Mouse (Mus musculus) embryo, embryonic 10.5 days (tissue): ENCODE data around the gene Ubfd1.

Experiments
- DNase-seq: peaks from one replicate; pipeline ENCODE4 v3.0.0-alpha.2; 2015; ENCODE audit warnings: low spot score

The Ubfd1 gene

GRCm38 (mm10) chr7:122066945-122067516 lies at the start of gene Ubfd1, which contains the start of gene Ears2:
TSS of gene Ubfd1 (plus strand) at chr7:122067175.
TSS of gene Ears2 (minus strand) at chr7:122067263.
- peak; percentile 98 for DNase-seq

DNA sequence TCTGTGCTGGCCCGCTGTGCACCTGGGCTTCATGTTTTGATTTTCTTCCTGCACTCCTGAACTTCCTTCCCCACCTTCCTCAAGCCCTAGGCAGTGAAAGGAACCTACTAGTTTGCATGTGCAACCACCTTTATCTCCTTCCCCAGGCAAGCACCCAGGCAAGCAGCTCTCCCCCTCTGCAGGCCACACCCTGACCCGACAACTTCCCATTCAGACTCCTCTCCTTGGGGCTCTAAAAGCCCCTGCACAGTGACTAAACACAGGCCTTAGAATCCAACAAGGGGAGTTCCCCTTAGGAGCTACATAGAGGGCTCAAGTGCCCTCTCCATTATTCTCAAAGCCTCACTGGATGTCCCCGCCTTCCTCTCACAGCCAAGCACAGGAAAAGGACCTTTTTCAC lies 48.7 kb upstream of the Ubfd1 start:
- DNase-seq = no peak

DNA sequence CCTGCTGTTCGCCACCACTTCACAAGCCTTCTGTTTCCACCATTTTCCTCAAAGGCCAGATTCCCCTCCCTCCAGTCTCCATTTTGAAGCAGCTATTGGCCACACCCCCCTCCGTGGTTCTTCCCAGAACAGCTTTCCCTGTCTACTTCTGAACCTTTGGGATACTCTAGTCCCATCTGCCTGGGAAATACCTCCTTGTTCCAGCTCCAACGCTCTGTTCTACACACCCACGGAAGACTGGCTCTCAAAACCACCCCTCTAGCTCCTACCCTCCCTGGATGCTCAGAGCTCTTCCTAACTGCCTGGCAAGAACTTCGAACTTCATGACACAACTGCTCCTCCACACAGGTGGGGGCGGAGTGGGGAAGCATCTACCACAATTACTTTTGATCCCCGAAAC lies 48.0 kb upstream of the Ubfd1 start:
- DNase-seq = no peak

DNA sequence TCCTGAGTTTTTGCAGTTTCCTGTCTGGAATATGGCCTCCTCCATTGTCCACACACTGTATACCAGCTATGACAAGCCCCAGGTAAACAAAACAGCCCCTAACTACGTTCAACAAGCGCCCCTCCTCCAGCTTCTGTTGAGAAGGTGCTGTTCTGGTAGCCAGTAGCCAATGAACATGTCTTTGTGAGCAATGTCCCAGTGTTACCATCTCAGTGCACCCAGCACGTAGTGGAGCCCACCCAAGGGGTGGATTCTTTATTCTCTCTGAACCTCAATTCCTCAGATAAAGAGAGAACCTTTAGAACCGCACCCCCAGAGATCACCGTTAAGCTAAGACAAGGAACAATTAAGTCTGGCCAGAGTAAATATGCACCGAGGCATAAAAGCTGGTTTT lies 46.7 kb upstream of the Ubfd1 start:
- DNase-seq = no peak

GRCm38 (mm10) chr7:122020667-122021354 lies 46.2 kb upstream of the Ubfd1 start, which contains the start of gene Gga2:
TSS of gene Gga2 (minus strand) at chr7:122021222.
- DNase-seq = peak; percentile 93

GRCm38 (mm10) chr7:122022131-122022530 lies 44.8 kb upstream of the Ubfd1 start:
- DNase-seq = no peak

GRCm38 (mm10) chr7:122033371-122033770 lies 33.6 kb upstream of the Ubfd1 start:
- no peak for DNase-seq

DNA sequence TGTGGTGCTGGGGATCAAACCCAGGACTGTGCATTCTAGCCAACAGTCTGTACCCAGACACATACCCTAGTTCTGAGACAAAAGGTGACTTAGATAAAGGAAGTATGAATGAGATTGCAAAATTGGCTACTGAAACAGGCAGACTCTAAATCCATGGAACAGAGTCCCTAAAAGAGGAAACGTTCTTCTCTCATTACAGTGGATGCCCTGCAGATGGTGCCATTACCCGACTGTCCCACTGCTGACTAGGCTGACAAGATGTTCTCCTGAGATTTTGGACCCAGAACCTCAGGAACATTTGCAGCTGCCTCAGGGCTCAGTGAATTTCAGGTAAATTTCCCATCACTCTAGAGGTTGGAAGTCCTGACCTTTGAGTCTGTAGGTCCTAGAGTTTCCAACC lies 32.6 kb upstream of the Ubfd1 start:
- DNase-seq = no peak

DNA sequence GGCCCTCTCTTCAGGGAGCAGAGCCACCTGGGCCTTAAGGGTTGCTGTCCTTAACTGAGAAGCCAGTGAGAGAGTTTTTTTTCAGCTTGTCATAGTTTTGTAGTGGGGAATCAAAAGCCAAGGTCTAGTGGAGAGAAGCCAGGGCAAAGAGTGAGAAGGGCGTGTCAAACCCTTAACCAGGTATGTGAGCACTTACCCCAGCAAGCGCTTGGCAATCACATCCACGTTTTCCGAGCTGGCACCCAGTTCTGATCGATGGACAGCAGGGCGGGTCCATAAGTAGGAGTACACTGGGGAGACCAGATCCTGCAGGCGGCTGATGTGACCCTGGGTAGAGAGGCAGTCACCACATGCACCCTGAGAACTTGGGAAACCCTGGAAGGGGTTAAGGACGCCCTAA lies 22.9 kb upstream of the Ubfd1 start:
- no peak for DNase-seq

DNA sequence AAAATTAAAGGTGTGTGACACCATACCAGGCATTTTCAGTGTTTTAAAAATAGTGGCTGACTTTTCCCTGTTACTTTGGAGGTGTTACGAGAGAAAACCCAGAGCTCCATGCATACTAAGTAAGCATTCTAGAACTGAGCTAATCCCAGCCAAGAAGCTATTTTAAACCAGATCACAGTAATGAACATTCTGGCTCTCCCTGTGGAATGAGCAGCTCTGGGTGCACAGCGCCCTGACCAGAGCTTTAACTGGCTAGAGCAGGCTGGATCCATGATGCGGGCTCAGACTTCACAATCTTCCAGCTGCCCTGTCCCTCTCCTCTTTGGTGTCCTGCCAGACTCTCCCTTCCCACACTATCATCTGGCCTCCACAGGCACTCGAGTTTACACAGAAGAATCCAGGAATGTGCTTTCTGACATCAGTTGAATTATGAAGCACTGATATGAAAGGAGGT lies 21.8 kb upstream of the Ubfd1 start:
- DNase-seq = no peak

DNA sequence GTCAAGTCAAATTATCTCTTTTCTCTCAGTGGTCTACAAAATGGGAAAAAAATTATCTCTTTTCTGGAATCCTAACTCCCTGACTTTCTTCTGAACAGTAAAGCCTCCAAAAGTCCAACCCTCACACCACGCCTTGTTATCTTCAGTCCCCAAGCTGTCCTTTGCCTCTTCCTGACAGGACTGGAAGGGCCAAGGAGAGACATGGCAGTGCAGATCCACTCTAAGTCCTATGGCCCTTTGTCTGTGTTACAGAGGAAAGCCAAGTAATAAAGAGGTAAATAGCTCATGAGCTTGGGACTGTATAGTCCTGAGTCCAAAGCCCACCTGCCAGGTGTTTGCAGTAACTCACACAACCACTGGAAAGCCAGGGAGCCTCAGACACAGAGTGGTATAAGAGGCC lies 21.3 kb upstream of the Ubfd1 start:
- no peak for DNase-seq

DNA sequence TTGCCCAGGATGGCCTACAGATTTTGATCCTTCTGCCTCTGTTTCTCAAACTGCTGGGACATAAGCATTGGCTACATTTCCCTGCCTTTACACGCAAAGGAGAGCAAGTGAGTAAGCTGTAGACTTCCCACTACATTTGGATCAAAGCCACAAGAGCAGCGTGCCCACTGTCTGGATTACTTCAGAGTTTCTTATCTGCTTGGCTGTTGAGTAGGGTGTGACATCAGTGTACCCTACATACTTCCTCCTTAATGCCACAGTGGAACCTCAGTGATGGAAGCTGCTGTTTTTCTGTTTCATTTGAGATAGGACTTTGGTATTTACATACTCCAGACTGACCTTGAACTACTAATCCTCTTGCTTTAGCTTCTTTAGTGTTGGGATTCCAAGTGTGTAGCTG lies 20.2 kb upstream of the Ubfd1 start:
- no peak for DNase-seq

- no peak for DNase-seq
These were observed 18.8 kb upstream of the Ubfd1 start for GRCm38 (mm10) chr7:122048191-122048590.

GRCm38 (mm10) chr7:122050834-122051233 lies 16.1 kb upstream of the Ubfd1 start:
- DNase-seq = no peak

GRCm38 (mm10) chr7:122056633-122057032 lies 10.3 kb upstream of the Ubfd1 start:
- no peak for DNase-seq

GRCm38 (mm10) chr7:122065656-122066055 lies 1.3 kb upstream of the Ubfd1 start:
- DNase-seq = no peak

- DNase-seq = no peak
These were observed 652 bp upstream of the Ubfd1 start for GRCm38 (mm10) chr7:122066102-122066944.

DNA sequence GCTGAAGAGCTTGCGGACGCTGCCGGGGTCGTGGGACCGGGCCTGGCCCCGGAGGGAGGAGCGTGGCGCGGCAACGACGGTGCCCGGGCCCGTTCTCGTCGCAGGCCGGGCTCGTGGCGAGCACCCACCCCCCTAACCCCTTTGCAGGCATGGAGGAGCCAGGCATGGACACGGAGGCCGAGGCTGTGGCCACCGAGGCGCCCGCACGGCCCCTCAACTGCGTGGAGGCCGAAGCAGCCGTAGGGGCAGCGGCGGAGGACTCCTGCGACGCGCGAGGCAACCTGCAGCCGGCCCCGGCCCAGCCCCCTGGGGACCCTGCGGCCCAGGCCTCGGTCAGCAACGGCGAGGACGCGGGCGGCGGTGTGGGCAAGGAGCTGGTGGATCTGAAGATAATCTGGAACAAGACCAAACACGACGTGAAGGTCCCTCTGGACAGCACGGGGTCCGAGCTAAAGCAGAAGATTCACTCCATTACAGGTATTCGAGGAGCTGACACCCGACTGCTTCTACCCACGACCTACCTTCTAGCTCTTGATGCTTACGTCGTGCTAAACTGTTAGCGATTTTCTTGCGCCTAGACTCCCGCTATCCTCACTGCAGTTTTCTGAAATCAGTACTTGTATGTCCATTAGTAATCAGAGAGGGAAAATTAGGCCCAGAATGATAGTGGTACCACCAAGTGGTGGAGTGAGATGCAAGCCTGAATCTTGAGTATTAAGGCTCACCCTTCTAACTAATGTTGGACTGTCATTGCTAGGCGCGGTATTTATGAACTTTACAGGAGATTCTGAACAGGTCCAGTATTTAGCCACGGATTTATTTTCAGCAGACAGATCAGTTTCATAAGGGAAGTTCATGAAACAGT lies 774 bp downstream of the Ubfd1 start:
- peak; percentile 26 for DNase-seq

- no peak for DNase-seq
These were observed 7.4 kb downstream of the Ubfd1 start for GRCm38 (mm10) chr7:122074374-122074773.

DNA sequence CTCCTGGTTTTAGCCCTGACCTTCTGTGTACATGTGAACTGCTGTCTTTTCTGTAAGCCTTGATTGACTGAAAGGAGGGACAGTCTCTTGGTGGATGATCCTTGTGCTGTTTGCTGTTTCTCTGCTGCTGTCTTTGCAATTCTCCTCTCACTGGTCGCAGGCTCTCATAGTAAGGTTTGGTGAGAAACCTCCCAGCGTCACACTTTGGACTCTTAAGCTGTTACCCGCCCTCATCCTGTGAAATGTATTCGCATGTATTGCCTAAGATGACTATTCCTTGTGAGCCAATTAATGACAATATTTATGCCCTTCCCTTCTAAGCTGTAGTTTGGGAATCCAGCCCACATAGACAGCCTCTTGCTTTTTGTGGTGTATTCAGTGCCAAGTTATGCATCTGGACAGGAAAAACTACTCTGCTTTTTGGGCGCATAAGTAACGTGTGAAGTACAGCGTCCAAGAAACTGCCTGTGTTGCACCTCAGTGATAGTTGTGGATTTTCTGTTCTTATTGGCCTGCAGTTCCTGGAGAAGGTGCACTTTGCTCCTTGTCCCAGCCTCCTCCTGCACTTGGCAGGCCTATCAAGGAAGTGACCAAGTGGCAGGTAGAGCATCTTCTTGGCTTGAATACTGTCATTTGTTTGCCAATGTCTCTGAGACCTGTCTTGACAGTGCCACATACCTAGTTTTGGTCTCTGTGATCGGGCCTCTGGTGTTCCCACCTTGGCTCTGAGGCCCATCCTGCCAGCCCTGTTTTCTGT lies 13.0 kb downstream of the Ubfd1 start:
- no peak for DNase-seq

GRCm38 (mm10) chr7:122081071-122081470 lies 14.1 kb downstream of the Ubfd1 start:
- DNase-seq = no peak
